ENCODE assay signal across 14 mouse cellular contexts in the genomic region with DNA sequence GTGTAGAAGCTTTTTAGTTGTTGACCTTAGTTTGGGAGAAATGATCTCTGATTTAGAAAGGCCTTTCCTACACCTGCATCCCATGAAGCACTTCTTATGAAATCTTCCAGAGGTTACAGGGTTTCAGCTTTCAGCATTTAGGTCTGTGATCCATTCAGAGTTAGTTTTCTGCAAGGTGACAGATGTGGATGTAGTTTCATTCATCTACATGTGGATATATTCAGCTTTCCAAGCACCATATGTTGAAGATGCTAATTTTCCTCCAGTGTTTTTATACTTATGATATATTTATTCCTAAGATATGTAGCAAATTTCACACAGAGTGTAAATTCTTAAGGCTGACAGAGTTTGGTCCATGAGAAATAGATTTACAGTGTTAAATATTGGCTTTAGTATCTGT. TPM values are rescaled to one million over a fixed set of nuclear protein-coding genes. Genes with fewer than 3 reads are reported as not detected.
"Had no signal": no experiment of that assay in that cellular context is flagged by ENCODE, and none has a peak within 500 bp of the region (broad histone marks: within the 10 kb centered on the region; RNA-seq: fewer than 3 reads in every experiment).

No protein-coding gene starts in this region.

RNA-seq across cellular contexts. Expression of a gene that starts 11.7 kb away (rescaled TPM):
- polyA plus RNA-seq: liver, postnatal 0 days; lung, postnatal 0 days; macrophage; midbrain, embryonic 11.5 days; midbrain, embryonic 13.5 days; midbrain, embryonic 15.5 days; midbrain, postnatal 0 days; neural tube, embryonic 12.5 days; neural tube, embryonic 14.5 days; spleen, adult 2 months had no signal

RNA-seq across cellular contexts. Expression of a gene that starts 42.9 kb away (rescaled TPM):
- polyA plus RNA-seq: liver, postnatal 0 days; lung, adult 2 months; lung, embryonic 15.5 days; lung, postnatal 0 days; macrophage; midbrain, embryonic 11.5 days; midbrain, embryonic 13.5 days; midbrain, postnatal 0 days; neural tube, embryonic 14.5 days; spleen, adult 2 months; testis, adult 2 months; urinary bladder, adult 2 months had no signal

RNA-seq across cellular contexts. Expression of a gene that starts 57.8 kb away (rescaled TPM):
- polyA plus RNA-seq: macrophage; midbrain, embryonic 11.5 days; midbrain, embryonic 13.5 days; midbrain, embryonic 15.5 days; midbrain, postnatal 0 days; neural tube, embryonic 12.5 days; neural tube, embryonic 14.5 days had no signal

RNA-seq across cellular contexts. Expression of a gene that starts 57.9 kb away (rescaled TPM):
- polyA plus RNA-seq: liver, postnatal 0 days; macrophage; midbrain, embryonic 11.5 days; midbrain, embryonic 13.5 days; midbrain, embryonic 15.5 days; midbrain, postnatal 0 days; neural tube, embryonic 12.5 days; neural tube, embryonic 14.5 days; spleen, adult 2 months; testis, adult 2 months had no signal
